Mouse (Mus musculus) WW6 (cell line): ENCODE data around the gene Ric8a.

Experiments
- DNase-seq: peaks from one replicate; pipeline ENCODE4 v3.0.0-alpha.2; 2013; ENCODE audit warnings: low read depth, low spot score

The Ric8a gene

GRCm38 (mm10) chr7:140856785-140857549, at the start of gene Ric8a:
Gene Ric8a (plus strand): TSS chr7:140856957.
- DNase-seq, result no peak

GRCm38 (mm10) chr7:140810496-140810895, 46.3 kb upstream of the Ric8a start:
- DNase-seq, result no peak

GRCm38 (mm10) chr7:140811714-140812113, 45.0 kb upstream of the Ric8a start:
- no peak for DNase-seq

- no peak for DNase-seq
Observed at GRCm38 (mm10) chr7:140812850-140813249, 43.9 kb upstream of the Ric8a start.

- DNase-seq, result no peak
Observed at GRCm38 (mm10) chr7:140820173-140820572, 36.6 kb upstream of the Ric8a start.

GRCm38 (mm10) chr7:140821305-140821652, 35.5 kb upstream of the Ric8a start:
- no peak for DNase-seq

- DNase-seq, result no peak
Observed at GRCm38 (mm10) chr7:140821653-140822329, 35.0 kb upstream of the Ric8a start, which contains the start of gene Zfp941. Gene Zfp941 (minus strand): TSS chr7:140822178.

- no peak for DNase-seq
Observed at GRCm38 (mm10) chr7:140822731-140823130, 34.0 kb upstream of the Ric8a start.

GRCm38 (mm10) chr7:140828171-140828881, 28.4 kb upstream of the Ric8a start:
- no peak for DNase-seq

GRCm38 (mm10) chr7:140831447-140831846, 25.3 kb upstream of the Ric8a start:
- no peak for DNase-seq

GRCm38 (mm10) chr7:140833341-140833740, 23.4 kb upstream of the Ric8a start:
- no peak for DNase-seq

GRCm38 (mm10) chr7:140834968-140835757, 21.6 kb upstream of the Ric8a start, which contains the start of gene Urah:
Gene Urah (plus strand): TSS chr7:140835018.
- no peak for DNase-seq

GRCm38 (mm10) chr7:140835758-140836087, 21.0 kb upstream of the Ric8a start:
- DNase-seq, result no peak

- no peak for DNase-seq
Observed at GRCm38 (mm10) chr7:140836243-140837115, 20.3 kb upstream of the Ric8a start.

- DNase-seq, result no peak
Observed at GRCm38 (mm10) chr7:140839556-140839955, 17.2 kb upstream of the Ric8a start.

GRCm38 (mm10) chr7:140840750-140841735, 15.7 kb upstream of the Ric8a start:
- DNase-seq, result no peak

GRCm38 (mm10) chr7:140843806-140844205, 13.0 kb upstream of the Ric8a start:
- no peak for DNase-seq

GRCm38 (mm10) chr7:140844905-140845665, 11.7 kb upstream of the Ric8a start, which contains the start of gene Scgb1c1:
Gene Scgb1c1 (plus strand): TSS chr7:140845547.
- DNase-seq, result no peak

GRCm38 (mm10) chr7:140845683-140846082, 11.1 kb upstream of the Ric8a start:
- DNase-seq, result no peak
